Mouse (Mus musculus) heart, postnatal 0 days (tissue): ENCODE data around the gene Galnt17. TPM values are rescaled to one million over a fixed set of nuclear protein-coding genes. Genes with fewer than 3 reads are reported as not detected.
A peak's percentile ranks its signal among the peaks of the same experiment; 100 is the strongest.

Experiments used
- ATAC-seq: fragments of 200-750 bp; cut with Nextera tagmentation; 2 replicates; pipeline ENCODE4 v1.8.0; 2017; ENCODE audit warnings: low read depth, moderate number of reproducible peaks, moderate library complexity; ENCODE audit not compliant: insufficient read depth
- DNase-seq: peaks from one replicate; pipeline ENCODE4 v3.0.0-alpha.2; 2016; ENCODE audit warnings: low spot score
- H3K27ac ChIP-seq: fragments of 300-500 bp; sonication (generic); 2 replicates; pipeline ENCODE4 v1.5.1; 2014; ENCODE audit warnings: low read depth, mild to moderate bottlenecking
- H3K27me3 ChIP-seq: fragments of 300-500 bp; sonication (generic); 2 replicates; pipeline ENCODE4 v1.6.1; 2014; ENCODE audit warnings: low read length, mixed read lengths; ENCODE audit not compliant: control insufficient read depth, insufficient read depth
- H3K36me3 ChIP-seq: fragments of 300-500 bp; sonication (generic); replicated peaks from 2 replicates; pipeline ENCODE4 v1.6.1; 2014; ENCODE audit warnings: low read length, mixed read lengths; ENCODE audit not compliant: control insufficient read depth, insufficient read depth
- H3K4me1 ChIP-seq: fragments of 300-500 bp; sonication (generic); 2 replicates; pipeline ENCODE4 v1.6.1; 2014; ENCODE audit warnings: antibody characterized with exemption; ENCODE audit not compliant: control insufficient read depth, insufficient read depth
- H3K4me2 ChIP-seq: fragments of 300-500 bp; sonication (generic); 2 replicates; pipeline ENCODE4 v1.6.1; 2014; ENCODE audit warnings: low read depth, mild to moderate bottlenecking, low read length, moderate library complexity
- H3K4me3 ChIP-seq: fragments of 300-500 bp; sonication (generic); 2 replicates; pipeline ENCODE4 v1.5.1; 2014; ENCODE audit warnings: low read depth, low read length
- H3K9ac ChIP-seq: fragments of 300-500 bp; sonication (generic); replicated peaks from 2 replicates; pipeline ENCODE4 v1.6.1; 2014; ENCODE audit warnings: low read depth, low read length, mixed read lengths
- H3K9me3 ChIP-seq: fragments of 300-500 bp; sonication (generic); replicated peaks from 2 replicates; pipeline ENCODE4 v1.6.1; 2016; ENCODE audit warnings: low read length; ENCODE audit not compliant: control insufficient read depth
- CTCF ChIP-seq: IDR thresholded peaks from 2 replicates; pipeline ENCODE4 v1.5.1; 2016; ENCODE audit warnings: antibody characterized with exemption, control low read depth, low read depth
- EP300 ChIP-seq: IDR thresholded peaks from 2 replicates; pipeline ENCODE4 v1.6.1; 2016; ENCODE audit warnings: antibody characterized with exemption, low read depth
- WGBS: fragments of 180-500 bp; shearing (Covaris S2); extraction: QIAGEN DNeasy Blood & Tissue Kit; methylation state at CpG from one replicate; pipeline ENCODE4 v1.1.7; 2014; 5-methylcytosine and 5-hydroxymethylcytosine counted together
- polyA plus RNA-seq: library from polyadenylated mRNA; unstranded; fragments of >200 nt; fragmentation: Nextera tagmentation; extraction: Ambion mirVana; gene quantifications from 2 replicates; pipeline ENCODE4 v1.2.1, GENCODE M21; 2015
- total RNA-seq: library from RNA; depleted of rRNA; stranded (reverse); fragments of >200 nt; gene quantifications from 2 replicates; pipeline ENCODE4 v1.2.3, GENCODE M21; 2014; ENCODE audit warnings: low replicate concordance

Gene Galnt17
- total and polyA plus RNA-seq, 2 experiments from 2014 or later: 0.30 to 3.2 TPM

DNA sequence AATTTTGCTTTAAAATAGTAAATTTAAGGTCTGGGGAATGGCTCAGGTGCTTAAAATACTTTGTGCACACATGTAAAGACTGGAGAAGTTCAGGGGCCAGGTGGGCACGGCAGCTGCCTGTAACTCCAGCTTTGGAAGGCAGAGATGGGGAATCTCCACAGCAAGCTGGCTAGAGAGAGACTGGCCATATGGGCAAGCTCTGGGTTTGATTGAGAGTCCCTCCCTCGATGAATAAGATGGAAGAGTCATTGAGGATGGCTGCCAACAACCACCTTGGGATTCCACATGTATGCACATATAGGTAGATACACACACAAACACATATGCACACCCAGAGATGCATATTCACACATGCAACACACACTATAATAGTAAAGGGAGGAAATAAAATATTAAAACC is 42.0 kb downstream of the Galnt17 start:
- Histone ChIP-seq H3K4me2 (no peak overlapping the region), H3K4me3 (no peak overlapping the region), H3K4me1 (no peaks in the 10 kb centered on the region), H3K27ac (no peak overlapping the region), H3K9ac (no peak overlapping the region), H3K9me3 (no peaks in the 10 kb centered on the region), H3K36me3 (no peaks in the 10 kb centered on the region), H3K27me3 (no peaks in the 10 kb centered on the region)
- TF ChIP-seq CTCF: no peak
- no peak for TF ChIP-seq EP300
- ATAC-seq (no peak), DNase-seq (no peak)
- 67% methylated on average over 2 of the region's 2 CpGs for WGBS

GRCm38 (mm10) chr5:131264145-131264544 is 44.2 kb downstream of the Galnt17 start:
- ATAC-seq: peak; percentile 49; the same call in 1 of the 2 replicates
- Histone ChIP-seq H3K4me1 (no peaks in the 10 kb centered on the region), H3K9ac (no peak overlapping the region), H3K9me3 (no peaks in the 10 kb centered on the region), H3K27ac (no peak overlapping the region), H3K27me3 (no peaks in the 10 kb centered on the region), H3K4me3 (no peak overlapping the region), H3K4me2 (no peak overlapping the region), H3K36me3 (no peaks in the 10 kb centered on the region)
- 58% methylated on average over 11 of the region's 11 CpGs for WGBS
- TF ChIP-seq CTCF (no peak), EP300 (no peak)
- peak; percentile 23 for DNase-seq

- peaks cover 6% of the 10 kb centered on the region for H3K4me1 ChIP-seq
- TF ChIP-seq CTCF (no peak), EP300 (peak; percentile 96)
- H3K36me3 ChIP-seq: no peaks in the 10 kb centered on the region
- H3K4me3 ChIP-seq: no peak overlapping the region
- H3K9me3 ChIP-seq: no peaks in the 10 kb centered on the region
- ATAC-seq (peak; percentile 95), DNase-seq (peak; percentile 90)
- H3K27ac ChIP-seq: peak overlapping the region; percentile 97
- WGBS: 49% methylated on average over 8 of the region's 8 CpGs
- H3K4me2 ChIP-seq: no peak overlapping the region
- H3K27me3 ChIP-seq: no peaks in the 10 kb centered on the region
- H3K9ac ChIP-seq: peak overlapping the region; percentile 42
Measured at GRCm38 (mm10) chr5:131250701-131251636, 57.3 kb downstream of the Galnt17 start.

DNA sequence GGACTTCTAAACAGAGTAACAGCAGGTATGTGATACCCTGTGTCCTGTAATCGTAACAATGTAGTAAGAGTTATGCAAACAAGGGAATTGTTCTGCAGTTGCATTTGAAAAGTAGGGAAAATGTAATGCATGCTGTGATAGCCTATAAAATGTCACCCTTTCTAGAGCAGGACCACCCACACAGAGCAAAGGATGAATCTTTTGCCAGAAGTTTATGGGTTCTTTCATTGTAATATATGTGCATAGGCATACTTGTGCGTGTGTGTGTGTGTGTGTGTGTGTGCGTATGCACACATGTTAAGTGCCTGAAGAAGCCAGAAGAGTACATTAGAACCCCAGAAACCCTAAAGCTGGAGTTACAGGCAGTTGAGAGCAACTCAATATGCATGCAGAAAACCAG is 59.9 kb downstream of the Galnt17 start:
- Histone ChIP-seq H3K27ac (no peak overlapping the region), H3K4me1 (peaks cover 6% of the 10 kb centered on the region), H3K9ac (no peak overlapping the region), H3K4me2 (no peak overlapping the region), H3K27me3 (no peaks in the 10 kb centered on the region), H3K36me3 (no peaks in the 10 kb centered on the region), H3K4me3 (no peak overlapping the region), H3K9me3 (no peaks in the 10 kb centered on the region)
- DNase-seq (no peak), ATAC-seq (no peak)
- no peak for TF ChIP-seq EP300
- TF ChIP-seq CTCF: no peak
- WGBS: 94% methylated on average over 3 of the region's 3 CpGs

DNA sequence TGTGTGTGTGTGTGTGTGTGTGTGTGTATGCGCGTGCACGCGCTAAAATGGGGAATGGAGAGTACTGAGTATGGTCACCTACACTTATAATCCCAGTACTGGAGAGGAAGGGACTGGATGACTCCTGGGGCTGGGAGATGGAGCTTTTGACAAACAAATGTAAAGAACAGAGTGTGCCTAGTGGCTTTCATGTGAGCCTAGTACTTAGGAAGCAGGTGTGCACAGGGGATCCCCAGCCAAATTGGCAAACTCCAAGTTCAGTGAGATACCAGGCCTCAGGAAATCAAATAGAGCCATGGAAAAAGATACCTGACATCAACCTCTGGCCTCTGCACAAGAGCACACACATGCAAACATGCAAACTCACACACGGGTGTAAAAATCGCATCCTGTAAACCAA is 61.7 kb downstream of the Galnt17 start:
- H3K36me3 ChIP-seq: no peaks in the 10 kb centered on the region
- DNase-seq: no peak
- no peaks in the 10 kb centered on the region for H3K27me3 ChIP-seq
- no peak for TF ChIP-seq EP300
- no peak for TF ChIP-seq CTCF
- no peak for ATAC-seq
- no peak overlapping the region for H3K4me3 ChIP-seq
- H3K9ac ChIP-seq: no peak overlapping the region
- H3K4me1 ChIP-seq: peaks cover 10% of the 10 kb centered on the region
- no peak overlapping the region for H3K4me2 ChIP-seq
- H3K9me3 ChIP-seq: no peaks in the 10 kb centered on the region
- no peak overlapping the region for H3K27ac ChIP-seq
- 95% methylated on average over 6 of the region's 6 CpGs for WGBS
